Mouse (Mus musculus): ENCODE data around the gene Cnga2.
"Not testable (repeated sequence)": the region's sequence is repeated elsewhere in the genome, so short reads cannot be mapped to it uniquely, and the experiment has no call there.

Cnga2 gene

DNA sequence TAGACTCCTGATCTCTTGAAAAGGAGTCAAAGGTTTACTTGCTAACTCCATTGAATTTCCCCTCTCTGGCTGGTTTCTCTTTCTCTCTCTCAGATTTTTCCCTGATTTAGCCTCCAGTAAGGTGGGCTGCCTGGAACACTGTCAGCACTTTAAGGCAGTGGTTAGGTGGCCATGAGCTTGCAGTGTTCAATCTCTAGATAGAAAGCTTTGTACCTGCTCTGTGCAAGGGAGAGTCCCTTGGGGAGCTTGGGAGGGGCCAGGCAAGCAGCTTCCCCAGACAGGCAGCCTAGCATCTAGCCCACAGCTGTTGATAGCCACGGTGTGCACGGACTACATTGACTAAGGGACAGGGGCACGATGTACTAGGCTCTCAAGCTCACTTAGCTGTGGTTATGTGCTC is at the start of gene Cnga2:
Gene Cnga2 (plus strand): TSS at position 301 of the 400 bp plus-strand sequence.
- DNase-seq = no peak

DNA sequence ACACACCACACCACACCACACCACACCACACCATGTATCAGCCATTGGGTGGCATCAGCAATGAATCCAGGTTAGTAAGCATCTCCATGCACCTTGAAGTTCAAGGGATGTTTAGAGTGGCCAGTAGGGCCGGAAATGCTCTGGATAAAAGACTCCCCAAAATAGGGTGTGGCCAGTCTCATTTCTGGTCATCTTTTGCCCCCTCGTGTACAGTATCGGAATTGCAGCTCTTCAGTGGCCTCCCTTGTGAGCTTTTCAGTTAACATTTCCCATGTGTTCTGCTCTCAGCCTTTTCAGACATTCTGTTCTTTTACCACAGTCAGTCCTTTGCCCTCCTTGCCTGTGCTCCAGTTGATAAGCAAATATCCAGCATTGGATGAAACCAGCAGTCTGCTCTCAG is 45.0 kb upstream of the Cnga2 start:
- DNase-seq = peak; percentile 11 to 47

DNA sequence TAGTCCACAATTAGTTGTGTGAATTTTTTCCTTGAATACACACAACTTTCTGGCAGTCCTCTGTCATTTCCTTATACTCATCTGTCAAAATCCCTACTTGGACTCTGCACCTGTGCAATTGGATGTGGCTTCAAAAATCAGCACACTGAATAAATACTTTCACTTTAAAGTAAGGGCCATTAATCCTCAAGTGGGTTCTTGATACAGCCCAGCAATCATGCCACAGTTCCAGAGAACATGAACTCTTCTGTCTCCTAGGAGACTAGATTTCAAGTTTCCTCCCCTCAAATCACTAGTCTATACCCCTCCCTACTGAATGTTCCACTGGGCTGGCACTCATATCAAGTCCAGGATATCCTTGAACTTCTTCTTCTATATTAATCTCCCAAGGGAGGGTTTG is 33.3 kb upstream of the Cnga2 start:
- DNase-seq = peak in 1 of 2 experiments; percentile 36

DNA sequence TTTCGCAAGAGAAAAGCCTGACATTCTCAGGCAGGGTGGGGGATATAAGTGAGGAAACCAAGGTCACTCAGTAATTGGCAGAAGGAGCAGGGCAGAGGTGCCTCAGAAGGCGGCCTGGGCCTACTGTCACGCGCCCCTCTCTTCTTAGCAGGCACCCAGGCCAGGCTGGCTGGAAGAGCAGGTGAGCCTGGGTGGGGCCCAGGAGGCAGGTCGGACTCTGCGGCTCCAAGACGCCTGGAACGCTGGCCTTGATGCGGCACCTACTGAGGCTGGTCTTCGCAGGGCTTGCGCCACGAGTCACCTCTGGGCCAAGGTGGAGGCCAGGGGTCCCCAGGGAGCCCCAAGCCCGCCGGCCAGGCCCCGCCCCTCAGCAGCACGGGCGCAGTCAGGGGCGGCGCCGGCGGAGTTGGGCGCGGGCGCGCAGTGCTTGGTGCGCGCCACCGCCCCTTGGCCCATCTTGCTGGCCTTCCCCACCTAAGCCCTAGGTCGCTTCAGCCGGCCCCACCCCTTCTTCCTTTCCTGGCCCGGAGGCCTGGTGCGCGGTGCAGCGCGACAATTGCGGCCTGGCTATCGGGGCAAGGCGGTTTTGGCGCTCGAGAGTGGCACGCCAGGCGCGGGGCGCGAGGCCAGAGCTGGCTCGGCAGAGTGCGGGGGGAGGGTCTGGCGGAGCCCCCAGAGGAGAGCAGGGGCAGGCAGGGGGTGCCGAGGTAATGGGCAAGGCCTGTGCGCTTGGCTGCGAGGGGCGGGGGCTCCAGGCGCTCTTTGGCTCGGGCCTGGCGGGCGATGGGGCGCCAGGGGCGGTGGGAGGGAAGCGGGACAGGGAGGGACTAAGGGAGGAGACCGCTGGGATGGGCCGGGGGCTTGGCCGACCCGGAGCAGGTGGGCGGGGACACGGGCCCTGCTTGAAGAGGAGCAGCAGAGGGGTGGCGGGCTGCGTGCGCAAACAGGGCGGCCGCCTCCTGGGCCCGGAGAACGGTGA is 29.3 kb upstream of the Cnga2 start, which contains the start of gene Prrg3:
Gene Prrg3 (plus strand): TSS at position 552 of the 979 bp plus-strand sequence.
- DNase-seq = peak; percentile 70 to 75

DNA sequence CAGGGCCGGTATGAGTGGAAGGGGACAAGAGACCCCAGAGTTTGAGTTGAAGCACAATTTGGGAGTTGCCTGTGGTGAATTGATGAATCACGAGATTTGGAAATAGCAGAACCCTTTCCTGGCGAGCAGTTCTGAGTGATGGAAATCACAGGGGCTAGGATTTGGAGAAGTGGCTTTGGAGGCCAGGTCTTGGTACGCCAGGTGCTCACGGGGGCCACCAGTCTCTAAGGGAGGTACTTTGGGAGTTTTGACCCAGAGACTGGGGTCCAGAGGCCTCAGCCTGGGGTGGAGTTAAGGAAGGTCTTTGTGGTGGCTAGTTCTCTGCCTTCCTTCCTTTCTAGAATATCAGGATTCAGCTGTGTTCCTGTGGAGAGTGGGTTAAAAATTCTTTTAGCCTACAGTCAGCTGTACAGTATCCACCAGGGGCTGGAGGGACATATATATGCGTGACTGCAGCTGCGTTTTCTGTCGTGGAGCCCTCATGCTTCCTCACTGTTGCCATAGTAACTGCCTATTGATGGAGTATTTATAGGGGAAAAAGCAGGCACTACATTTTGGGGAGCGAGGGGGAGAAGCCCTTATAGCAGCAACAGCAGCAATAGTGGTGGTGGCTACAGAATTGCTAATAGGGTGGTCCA is 28.3 kb upstream of the Cnga2 start:
- no peak for DNase-seq

DNA sequence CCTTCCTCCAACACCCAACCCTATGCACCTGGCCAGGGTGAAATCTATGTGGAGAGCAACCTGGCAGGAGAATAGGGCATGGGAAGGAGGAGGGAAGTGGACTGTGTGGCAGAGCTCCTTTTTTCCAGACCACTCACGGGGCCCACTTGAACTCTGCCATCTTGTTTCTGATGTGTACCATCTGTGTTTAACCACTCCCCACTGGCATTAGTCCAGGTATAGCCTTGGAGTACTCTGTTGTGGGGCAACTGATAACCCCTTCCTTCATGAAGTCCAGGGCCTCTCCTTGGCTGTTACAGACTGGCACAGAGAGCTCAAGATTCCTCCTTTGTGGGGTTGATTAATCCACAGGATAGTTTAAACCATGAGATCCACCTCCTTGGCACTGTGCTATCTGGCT is 23.4 kb upstream of the Cnga2 start:
- DNase-seq = peak; percentile 13 to 41

DNA sequence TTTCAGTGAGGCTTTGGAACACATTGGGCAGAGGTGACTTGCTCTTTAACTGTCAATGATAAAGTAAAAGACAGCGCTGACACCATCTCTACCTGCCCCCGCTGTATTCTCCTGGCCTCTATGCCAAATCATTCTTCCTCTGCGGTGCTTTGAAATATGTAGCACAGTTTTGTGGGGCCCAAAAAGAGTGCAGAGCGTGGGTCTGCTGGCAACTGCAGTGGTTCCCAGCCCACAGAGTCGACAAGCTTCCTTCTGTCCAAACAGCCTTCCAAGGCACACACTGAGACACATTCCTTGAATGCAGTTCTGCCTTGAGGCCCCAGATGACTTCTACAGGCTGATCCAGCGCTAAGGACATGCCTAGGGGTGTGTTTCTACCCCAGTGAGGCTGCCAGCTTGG is 22.8 kb upstream of the Cnga2 start:
- DNase-seq = no peak

DNA sequence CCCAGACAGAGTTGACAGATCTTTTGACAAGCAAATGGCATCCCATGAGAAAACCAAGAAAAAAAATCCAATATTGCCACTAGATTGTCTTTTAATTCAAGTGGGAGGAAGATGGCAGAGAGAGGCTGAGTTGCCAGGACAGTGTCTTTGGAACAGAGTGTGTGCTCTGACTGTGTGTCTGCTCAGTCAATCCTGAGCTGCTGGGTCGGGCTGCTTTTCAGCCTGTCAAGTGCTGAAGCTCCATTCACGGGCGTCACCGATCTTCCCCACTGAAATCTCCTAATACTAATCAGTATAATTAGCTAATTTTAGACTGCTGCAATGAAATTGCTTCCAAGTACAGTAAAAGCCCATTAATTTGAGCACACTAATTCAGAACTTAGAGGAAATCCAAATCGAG is 20.3 kb upstream of the Cnga2 start:
- no peak for DNase-seq

DNA sequence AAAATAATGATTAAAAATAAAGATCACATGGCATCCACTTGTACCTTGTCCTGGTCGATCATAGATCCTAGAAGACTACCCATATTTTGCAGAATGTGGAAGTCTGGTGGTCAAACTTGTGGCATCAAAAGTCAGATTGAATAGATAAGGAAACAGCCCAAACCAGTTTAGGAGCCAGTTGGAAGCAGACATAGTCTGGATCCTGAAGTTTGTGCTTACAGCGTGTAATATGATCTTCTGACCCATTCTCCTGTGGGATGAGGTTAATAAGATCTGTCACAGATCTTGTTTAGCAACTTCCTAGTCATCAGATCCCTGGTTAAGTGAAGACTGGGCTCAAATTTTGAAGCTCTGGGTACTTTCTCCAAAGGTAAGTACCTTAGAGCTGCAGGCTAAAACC is 19.0 kb upstream of the Cnga2 start, which contains the start of gene Fate1:
Gene Fate1 (plus strand): TSS at position 301 of the 400 bp plus-strand sequence.
- no peak for DNase-seq

DNA sequence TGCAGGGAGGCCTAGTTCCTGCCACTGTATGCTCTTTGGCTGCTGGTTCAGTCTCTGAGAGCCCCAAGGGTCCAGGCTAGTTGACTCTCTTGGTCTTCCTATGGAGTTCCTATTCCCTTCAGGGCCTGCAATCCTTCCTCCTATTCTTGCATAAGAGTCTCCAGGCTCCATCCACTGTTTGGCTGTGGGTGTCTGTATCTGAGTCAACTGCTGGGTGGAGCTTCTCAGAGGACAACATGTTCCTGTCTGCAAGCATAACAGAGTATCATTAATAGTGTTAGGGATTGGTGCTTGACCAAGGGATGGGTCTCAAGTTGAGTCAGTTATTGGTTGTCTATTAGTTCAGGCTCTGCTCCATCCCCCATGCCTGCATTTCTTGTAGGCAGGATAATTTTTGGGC is 14.0 kb upstream of the Cnga2 start:
- DNase-seq = not testable (repeated sequence)

DNA sequence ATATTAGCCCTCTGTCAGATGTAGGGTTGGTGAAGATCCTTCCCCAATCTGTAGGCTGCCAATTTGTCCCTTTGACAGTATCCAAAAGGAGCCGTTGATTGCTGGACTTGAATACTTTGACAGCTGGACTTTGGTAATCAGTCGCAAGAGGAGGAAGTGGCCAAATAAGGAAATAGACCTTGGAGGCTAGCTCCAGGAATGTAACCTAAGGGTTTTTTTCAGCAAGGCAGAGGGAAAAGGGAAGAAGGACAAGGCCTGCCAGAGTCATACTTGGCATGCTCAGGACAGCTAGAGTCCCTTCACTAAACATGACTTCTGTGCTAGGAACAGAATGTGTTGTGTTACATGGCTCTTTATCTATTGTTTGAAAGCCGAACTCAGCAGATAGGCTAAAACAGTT is 11.2 kb upstream of the Cnga2 start:
- no peak for DNase-seq

DNA sequence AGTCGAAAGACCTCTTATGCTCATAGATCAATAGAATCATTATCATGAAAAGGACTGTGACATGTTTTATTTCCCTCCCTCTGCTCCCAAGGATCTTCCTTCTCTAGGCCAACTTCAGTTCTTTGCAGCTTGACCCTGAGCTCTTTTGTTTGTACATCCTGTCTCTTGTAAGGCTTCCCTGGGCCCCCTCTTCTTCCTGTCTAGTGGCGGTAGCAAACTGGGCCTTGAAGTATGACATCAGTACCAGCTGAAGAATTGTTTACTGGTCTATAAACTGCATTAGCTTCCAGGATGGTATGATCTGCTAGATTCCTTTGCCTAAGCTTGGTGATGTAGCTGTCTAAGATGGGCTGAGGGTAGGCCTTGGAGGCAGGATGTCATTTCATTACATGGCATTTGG is 10.3 kb upstream of the Cnga2 start:
- DNase-seq = no peak

DNA sequence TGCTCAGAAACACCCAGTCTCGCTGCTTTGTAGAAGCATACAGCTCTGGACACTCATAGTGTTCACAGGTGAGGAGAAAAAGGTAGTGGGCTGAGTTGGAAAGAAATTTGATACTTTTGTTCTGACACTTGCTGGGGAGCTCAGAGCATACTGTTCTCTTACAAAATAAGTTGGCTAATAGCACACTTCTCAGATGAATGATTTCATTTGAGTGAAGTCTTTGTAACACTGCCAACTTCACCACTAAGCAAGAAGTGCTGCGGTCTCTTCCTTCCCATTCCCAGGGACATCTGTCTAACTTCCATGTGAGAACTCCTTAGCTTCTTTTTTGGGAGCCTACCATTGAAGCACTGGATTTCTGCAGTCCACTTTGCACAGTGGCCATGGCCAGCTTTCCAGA is 8.4 kb upstream of the Cnga2 start:
- no peak for DNase-seq

DNA sequence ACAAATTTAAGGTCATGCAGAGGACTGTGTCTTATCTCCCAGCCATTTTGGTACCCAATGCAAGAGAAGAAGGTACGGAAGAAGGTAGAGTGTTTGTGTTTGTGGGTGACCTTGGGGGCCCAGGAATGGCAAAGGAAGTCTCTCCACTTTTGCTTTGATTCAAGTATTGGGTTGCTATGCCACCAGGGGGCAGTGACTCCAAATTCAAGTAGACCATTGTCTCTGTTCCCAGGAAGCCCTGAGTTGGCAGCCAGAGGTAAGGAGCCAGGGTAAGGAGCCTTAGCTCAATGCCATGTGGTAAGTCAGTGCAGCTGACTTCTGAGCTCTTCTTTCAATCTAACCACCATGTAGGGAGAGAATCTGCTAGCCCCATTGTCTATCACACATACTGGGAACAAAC is 7.9 kb upstream of the Cnga2 start:
- peak; percentile 28 to 52 for DNase-seq

DNA sequence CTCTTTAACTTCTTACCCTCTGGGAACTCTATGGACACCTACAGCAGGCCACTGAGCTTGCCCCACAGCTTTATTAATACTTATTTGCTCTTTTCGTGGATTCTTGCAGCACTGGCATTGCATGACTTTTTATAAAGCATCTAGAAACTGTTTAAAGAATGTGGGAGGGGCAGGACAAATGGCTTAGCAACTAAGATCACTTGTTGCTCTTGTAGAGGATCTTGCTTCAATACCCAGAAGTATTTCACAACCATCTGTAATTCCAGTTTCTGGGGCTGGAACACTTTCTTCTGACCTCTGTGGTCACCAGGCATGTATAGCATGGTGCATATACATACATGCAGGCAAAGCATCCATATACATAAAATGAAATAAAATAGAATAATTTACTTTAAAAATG is 4.3 kb downstream of the Cnga2 start:
- DNase-seq = peak in 1 of 2 experiments; percentile 24

DNA sequence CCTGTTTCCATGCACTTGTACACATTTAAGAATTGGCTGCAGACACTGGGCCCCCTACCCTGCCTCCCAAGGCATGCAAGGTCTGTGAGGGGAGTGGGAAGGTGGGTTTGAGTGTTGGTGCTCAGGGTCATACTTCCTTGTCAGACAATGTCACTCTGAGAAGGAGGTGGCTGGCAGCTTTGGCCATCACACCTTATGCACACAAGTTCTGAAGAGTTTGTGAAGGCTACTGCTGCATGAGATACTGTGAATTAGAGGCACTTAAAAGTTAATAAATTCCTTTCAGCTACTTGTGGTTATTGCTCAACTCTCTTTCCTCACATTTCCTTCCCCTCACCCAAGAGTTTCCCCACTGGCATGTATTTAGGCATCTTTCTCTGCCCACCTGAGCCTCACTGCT is 18.3 kb downstream of the Cnga2 start:
- peak; percentile 14 to 22 for DNase-seq

DNA sequence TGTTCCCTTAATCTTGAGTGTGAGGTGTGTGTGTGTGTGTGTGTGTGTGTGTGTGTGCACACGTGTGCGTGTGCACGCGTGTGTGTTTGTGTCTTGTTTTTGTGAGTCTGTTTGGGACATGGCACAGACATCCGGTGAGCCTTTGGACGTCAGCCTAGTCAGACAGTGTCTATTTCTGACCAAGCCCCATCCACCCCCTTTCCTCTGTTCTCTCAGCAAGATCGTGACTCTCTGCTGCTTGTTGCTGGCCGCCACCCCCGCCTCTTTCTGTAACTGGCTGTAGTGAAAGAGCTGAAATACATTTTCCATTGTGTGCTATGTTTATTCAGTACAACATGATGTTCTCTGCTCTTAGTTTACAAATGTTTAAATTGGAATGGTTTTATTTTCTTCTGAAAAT is 20.6 kb downstream of the Cnga2 start:
- peak in 1 of 2 experiments; percentile 12 for DNase-seq

DNA sequence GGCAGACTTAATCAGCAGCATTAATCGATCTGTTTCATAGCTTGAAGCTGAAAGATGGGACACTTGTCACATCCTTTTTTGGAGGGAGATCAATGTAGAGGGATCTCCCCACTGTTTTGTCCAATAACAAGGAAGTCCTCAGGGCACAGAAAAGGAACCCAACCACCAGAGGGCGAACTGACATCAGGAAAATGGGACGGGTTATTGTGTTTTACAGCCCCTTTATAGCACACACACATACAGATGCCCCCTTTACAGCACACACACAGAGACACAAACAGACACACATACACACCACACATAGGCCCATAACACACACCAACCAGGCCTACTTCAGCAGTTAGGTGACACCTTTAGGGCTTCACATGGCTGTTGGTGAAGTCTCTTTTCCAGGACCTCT is 21.2 kb downstream of the Cnga2 start:
- DNase-seq = peak; percentile 27 to 51

DNA sequence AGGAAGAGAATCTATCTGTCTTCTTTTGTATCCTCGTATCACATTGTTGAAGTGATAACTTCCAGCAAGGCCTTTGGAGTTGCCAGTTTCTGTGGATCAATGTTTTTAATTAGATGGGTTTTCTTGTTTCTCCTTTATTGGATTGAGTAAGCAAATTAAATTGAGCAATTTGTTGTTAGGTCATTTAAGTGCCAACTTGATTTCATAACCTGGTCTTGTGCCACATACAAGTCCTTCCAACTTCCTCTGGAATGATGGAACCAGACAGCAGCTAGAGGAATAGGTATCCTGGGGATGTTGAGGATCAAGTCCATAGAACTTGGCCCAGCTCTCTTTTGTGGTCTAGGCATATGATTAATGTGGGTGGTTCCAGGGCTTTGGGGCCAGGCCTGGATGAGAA is 30.6 kb downstream of the Cnga2 start:
- no peak for DNase-seq

DNA sequence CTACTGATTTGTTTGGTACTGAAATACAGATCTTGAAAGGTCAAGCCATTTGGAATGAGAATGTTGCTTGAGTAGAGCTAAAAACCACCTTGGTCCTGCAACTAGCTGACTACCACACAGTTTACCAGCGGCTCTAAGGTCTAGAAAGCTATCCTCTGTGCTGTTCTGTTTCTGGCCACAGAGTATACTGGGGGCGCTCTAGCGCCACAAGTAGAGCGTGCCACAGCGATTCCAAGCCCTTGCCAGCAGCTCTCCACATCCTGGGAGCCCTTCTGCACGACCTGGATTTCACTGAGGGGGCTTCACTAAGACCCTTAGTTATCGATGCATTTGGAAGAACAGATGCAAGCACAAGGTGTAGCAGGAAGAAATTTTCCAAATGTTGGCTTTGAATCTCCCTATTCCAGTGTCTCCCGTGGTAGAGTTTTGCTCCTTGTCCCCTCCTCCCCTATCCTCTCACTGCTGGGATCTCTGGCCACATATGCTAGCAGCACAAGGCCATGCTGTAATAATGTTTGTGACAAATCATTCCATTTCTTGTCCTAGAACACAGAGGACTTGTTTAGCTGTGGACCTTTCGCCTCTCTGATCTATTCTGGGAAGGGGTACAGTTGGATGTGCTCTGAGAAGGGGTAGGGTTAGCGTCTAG is 31.2 kb downstream of the Cnga2 start:
- DNase-seq = peak in 1 of 2 experiments; percentile 13

DNA sequence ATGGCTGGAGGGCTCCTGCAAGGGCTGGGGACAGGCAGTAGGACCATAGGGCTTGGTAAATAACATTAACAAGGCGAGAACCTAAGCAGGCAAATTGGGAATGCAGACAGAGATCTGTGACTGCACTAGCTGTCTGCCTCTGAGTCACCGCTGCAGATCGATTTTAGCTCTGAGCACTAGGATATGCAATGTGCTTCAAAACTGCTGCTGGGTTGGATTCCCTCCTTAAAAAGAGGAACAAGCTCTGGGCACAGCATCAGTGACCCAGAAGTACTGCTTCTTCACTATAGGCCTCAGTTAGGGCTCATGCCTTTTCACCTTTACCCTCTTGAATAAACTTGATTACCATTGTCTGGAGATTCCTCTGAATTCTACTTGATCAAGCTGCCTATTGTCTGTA is 31.9 kb downstream of the Cnga2 start:
- no peak for DNase-seq

DNA sequence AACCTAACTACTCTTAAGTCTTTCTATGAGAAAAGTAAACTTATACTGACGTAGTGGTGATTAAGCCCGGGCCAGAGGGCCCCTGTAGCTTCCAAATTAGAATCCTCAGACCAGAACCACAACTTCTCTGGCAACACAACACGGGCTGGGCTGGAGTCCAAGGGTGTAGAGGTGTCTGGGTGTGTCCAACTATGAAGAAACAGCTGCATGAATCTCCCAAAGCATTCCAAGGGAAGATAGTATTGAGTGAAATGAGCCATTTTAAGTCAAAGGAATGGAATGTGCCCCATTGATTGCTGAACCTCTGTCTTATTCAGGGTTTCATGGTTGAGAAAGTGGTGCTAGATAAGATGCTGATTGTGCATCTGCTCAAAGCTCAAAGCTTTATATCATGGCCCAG is 52.4 kb downstream of the Cnga2 start:
- DNase-seq = peak; percentile 24 to 37

DNA sequence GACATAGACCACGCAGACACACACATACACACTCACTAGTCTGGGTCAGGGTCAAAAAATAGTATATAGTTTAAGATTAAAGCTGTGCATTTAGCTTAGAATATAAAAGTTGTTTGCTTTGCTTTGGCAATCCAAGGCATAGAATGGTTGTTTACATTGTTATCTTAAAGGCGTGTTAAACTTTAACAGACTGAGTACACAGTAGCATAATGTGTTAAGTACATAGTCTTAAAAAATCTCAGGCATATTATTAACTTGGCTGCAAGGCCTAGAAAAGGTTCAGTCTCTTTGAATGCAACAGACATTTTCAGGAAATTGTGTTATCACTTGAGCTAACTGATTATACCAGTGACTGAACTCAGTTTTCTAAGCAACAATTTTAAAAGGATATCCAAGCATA is 56.3 kb downstream of the Cnga2 start:
- no peak for DNase-seq
